Mouse (Mus musculus) brain, embryonic 18.5 days (tissue): ENCODE results near the gene Gm14151.
"Not testable (repeated sequence)": the region's sequence is repeated elsewhere in the genome, so short reads cannot be mapped to it uniquely, and the experiment has no call there.

Source experiments
- DNase-seq: peaks from one replicate; pipeline ENCODE4 v3.0.0-alpha.2; 2012; ENCODE audit warnings: low read depth, low spot score

The Gm14151 gene

DNA sequence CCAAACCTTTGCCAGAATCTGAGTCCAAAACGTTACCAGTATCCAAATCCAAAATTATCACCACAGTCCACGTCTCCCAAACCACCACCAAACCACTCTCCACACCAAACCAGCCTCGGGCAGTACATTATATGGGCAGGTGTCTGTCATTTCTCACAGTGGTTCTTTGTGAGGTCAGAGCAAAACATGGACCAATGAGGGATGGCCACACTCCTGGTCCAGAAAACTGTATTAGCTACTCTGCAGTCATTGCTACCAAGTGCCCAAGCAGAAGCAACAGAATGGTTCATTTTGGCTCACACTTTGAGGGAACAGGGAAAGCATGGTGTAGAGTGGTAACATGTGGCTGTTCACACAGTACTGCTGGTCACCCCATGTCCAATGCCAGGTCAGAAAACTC is at the start of gene Gm14151:
TSS of gene Gm14151 (minus strand) at position 101 of the 400 bp plus-strand sequence.
- not testable (repeated sequence) for DNase-seq

DNA sequence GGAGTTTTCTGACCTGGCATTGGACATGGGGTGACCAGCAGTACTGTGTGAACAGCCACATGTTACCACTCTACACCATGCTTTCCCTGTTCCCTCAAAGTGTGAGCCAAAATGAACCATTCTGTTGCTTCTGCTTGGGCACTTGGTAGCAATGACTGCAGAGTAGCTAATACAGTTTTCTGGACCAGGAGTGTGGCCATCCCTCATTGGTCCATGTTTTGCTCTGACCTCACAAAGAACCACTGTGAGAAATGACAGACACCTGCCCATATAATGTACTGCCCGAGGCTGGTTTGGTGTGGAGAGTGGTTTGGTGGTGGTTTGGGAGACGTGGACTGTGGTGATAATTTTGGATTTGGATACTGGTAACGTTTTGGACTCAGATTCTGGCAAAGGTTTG is 5.8 kb upstream of the Gm14151 start, which contains the start of gene Gm14147:
TSS of gene Gm14147 (plus strand) at position 301 of the 400 bp plus-strand sequence.
- DNase-seq, result not testable (repeated sequence)

DNA sequence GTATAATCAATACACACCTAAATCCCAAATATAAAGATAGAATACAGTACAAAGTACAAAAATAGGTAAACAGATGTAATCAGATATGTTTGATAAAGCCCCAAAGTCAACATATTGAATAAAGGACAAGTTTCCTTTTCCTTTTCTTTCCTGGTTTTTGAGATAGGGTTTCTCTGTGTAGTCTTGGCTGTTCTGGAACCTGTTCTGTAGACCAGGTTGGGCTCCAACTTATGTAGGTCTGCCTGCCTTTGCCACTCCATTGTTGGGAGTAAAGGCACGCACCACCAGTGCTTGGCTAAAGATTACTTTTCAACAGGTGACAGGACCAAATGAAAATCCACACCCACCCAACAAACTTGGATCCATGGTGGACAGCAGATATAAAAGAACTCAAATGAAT is 35.5 kb downstream of the Gm14151 start:
- no peak for DNase-seq

DNA sequence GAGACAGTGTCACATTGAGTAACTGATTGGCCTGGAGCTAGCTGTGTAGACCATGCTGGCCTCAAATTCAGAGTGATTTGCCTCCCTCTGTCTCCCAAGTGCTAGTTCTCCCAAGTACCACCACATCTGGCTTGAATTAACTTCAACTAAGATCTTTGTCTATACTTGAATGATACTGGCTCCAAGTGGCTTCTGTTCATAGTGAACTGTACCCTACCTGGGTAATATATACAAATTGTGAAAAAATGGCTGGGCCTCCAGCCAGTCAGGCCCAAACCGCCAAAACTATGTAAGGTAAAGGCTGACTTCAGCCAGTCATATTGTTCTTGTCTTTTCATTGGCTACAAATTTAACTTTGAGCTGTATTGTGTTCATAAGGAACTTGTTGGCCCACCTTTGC is 51.7 kb downstream of the Gm14151 start:
- no peak for DNase-seq

DNA sequence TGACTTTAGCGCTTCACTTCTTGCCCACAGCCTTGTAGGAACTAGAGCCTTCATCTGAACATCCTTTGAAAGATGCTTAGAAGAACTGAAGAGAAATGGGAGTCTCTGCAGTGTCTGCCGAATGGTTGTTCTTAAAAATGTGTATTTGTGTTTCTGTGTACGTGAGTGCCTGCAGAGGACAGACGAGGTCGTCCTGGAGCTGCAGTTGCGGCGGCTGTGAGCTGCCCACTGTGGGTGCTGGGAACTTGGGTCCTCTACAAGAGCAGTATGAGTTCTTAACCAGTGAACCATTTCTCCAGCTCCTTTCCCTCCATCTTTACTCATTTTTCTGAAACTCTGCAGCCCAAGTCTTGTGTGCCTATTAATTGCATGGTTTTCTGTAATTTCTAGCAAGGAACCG is 52.4 kb downstream of the Gm14151 start:
- DNase-seq, result no peak

DNA sequence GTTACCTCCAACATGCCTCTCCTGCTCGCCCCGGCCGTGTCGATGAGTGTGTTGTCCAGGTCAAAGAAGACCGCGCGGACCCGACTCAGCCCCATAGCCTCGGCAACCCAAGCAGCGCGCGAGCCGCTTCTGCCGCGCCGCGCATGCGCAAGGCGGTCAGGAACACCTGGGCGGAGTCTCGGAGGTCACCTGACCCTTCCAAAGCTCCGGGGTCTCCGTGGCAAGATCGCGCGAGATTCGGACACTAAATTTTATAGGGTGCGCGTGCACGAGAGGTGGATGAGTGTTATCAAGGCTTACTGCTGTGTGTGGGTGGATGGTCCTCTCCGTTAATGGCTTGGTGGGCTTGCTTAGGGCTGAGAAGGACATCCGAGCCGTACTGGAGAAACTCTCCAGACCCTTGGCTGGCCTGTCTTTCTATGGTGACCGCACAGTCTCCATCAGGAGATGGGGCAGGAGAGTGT is 52.9 kb downstream of the Gm14151 start, which contains the start of the genes Ninl and Nanp:
TSS of gene Ninl (minus strand) at position 151 of the 464 bp plus-strand sequence.
TSS of gene Nanp (minus strand) at position 167 of the 464 bp plus-strand sequence.
- peak; percentile 86 for DNase-seq

DNA sequence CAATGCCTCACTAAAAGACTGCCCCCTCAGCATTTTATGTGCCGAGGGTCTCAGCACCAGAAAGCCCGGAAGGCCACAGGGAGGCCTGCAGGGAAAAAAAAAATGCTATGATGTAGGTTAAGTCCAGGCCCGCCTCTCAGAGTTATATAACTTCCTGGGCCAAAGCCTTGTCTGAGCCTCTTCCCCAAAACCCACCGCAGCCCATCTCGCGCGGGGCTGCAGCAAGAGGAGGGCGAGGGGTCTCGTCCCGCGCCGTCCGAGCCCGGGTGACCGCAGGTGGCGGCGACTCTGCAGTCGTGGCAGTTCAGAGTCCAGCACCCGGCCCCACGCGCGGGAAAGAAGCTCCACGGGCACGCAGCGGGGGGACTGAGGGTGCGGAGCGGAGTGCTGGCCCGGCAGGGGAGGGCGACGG is 53.3 kb downstream of the Gm14151 start:
- DNase-seq, result peak; percentile 12

DNA sequence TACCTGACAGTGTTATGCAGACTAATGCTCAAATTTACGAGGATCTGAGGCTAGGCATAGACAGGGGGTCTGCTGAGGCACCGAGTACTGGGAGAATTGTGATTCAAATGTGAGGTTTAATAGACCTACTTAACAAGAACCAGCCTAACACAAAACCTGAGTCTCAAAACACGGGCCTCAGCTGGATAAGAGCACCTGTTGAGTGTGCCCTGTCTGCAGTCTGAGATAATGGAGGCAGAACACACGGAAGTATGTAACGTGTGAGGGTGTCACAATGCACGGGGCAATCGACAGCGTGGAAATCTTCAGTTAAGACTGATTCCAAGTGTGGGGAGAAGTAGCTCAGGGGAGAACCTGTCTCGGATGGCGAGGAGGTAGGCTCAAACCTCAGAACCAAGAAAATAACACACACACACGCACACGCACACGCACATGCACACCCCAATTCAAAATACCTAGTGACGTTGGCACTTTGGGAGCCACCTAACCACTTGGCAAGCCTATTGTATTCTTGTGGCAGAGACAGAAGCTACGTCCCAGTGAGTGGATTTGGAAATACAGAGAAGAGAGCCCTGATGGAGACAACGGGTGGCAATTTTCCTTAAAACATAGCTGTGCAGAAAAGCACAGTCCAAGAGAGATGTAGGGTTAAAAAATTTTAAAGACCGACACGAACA is 54.1 kb downstream of the Gm14151 start:
- no peak for DNase-seq

DNA sequence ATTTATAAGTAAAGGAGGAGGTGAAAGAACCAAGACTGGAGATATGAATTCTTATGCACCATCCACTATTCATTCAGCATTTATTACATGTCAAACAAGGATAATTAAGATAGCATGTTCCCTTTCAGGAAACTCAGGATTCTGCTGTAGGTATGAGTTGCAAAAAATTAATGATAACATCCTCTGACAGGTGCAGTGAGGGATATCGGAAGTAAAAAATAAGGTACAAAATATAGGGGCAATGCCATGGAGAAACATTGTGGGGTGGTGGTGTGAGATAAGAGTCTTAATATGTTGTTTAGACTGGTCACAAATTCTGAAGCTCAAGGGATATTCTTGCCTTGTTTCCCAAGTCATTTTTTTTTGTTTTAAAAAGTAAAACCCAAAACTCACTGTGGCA is 54.9 kb downstream of the Gm14151 start:
- DNase-seq, result no peak
